Mouse (Mus musculus) telencephalon, adult 2 months (tissue): ENCODE measurements around the gene Nck2.

Experiments
- DNase-seq: peaks from one replicate; pipeline ENCODE4 v3.0.0-alpha.2; 2011; ENCODE audit warnings: low read depth, low spot score

Gene Nck2

DNA sequence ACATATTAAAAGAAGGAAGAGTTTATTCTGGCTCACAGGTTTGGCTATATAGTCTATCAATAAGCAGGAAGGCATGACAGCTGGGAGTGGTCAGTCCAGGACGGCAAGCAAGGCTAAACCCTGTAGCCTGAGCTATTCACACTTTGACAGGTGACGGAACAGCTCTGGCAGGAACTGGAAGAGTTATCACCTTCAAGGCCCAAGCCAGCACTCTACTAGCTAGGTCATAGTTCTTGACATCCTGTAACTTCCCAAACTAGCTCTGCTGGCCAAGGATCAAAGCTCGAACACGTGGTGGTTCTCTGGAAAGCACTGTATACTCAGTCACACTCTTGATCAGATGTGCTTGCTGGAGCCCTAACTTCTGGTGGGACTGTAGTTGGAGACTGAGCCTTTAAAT, 10.5 kb upstream of the Nck2 start:
- DNase-seq = no peak

DNA sequence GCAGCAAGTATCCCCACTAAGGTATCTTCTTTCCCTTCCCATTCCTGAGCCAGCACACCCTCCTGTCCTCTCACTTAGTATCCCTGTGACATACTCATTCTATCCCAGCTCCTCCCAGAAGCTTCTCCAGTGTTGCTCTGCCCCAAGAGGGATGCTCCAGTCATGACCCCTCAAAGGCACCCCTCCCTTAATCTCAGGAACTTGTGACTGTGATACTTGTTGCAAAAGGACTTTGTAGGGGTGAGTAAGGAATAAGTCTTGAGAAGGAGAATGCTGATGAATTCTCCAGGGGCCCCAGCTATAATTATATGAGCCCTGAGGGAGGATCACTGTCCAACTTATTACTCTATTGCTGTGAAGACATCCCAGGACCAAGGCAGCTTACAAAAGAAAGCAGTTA, 7.8 kb upstream of the Nck2 start:
- no peak for DNase-seq

DNA sequence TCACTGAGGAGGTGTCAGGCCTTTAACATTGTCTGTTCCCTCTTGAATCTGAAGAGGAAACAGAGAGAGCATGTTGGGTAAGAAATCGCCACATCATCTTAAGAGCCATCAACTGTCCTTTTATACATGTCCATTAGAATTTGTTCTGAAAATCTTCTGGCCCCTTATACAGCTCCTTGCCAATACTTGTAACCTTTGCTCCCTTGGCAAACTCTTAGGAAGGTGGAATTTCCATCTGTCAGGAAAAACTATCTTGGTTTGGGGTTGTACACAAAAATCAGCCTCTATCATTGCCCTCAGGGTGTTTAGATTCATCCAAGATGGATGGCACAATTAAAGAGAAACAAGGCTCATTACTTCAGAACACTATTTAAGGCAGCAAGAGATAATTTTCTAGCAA, 5.1 kb upstream of the Nck2 start:
- no peak for DNase-seq

DNA sequence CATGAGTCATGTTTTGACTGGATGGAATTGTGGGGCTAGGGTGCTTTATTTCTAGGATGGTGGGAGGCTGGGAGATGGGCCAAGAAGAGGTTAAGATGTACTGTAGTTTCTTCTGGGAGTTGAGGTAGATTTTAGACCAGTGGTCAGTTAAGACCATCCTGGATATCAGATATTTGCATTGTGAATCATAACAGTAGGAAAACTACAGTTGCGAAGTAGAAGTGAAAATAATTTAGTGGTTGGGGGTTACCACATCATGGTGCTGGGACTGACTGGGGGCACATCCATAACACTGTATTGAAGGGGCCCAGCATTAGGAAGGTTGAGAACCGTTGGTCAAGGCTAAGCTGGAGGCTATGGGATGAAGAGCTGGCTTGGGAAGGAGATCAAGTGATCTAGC, 1.8 kb upstream of the Nck2 start:
- no peak for DNase-seq

DNA sequence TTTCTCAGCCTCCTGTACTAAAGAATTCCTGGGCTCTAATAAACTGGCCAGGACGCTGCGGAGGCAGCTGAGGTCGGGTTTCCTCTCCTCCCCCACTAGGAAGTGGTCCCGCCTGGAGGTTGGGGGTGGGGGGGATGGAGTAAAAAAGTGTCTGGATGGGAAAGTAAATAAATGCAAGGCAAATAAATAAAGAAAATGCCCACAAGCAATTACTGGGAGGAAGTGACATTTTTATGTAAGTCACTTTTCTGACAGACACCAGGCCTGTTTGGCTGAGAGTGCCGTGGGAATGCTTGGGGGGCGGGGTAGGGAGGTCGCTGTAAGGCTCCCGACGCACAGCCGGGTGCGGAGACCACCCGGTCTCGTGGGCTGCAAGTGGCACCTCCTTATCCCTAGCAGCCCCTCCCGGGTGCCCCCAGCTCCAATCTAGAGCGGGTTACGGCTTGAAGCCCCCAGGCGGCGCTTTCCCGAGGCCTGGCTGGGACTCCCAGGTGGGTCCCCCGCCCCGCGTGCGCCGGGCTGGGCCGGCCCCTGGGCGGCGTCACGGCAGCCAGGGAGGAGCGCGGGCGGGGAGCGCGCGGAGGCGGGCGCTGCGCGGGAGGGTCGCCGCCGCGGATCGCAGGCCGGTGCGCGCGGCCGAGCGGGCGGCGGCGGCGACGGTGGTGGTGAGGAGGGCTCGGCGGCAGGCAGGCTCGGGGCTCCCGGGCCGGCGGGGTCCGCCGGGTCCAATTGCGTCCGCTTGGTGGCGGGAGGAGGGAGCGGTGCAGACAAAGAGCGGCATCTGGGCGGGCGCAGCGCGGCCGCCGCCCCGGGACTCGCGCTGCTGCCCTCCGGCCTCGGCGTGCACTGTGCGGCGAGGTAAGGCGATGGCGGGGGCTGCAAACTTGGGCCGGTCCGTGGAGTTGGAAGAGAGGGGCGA, 1.1 kb downstream of the Nck2 start:
- no peak for DNase-seq

DNA sequence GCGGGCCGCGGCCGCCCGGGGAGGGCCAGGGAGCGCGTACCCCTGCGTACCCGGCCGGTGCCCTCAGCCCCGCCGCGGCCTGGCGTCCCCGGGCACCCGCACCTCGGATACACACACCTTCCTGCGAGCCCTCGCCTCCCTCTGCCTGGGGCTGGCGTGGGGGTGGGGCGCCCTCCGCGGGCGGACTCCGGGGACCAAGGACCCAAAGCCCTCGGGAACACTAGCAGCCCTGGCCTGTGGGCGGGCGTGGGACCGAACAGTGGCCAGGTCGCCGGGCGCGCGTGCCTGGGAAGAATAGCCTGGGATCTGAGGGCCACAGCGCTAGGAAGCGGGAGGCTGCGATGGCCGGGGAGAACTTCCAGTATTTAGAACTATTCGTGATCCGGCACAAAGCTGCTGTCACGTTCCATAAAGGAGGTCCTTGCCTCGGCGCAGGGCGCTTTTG, 1.7 kb downstream of the Nck2 start:
- no peak for DNase-seq

DNA sequence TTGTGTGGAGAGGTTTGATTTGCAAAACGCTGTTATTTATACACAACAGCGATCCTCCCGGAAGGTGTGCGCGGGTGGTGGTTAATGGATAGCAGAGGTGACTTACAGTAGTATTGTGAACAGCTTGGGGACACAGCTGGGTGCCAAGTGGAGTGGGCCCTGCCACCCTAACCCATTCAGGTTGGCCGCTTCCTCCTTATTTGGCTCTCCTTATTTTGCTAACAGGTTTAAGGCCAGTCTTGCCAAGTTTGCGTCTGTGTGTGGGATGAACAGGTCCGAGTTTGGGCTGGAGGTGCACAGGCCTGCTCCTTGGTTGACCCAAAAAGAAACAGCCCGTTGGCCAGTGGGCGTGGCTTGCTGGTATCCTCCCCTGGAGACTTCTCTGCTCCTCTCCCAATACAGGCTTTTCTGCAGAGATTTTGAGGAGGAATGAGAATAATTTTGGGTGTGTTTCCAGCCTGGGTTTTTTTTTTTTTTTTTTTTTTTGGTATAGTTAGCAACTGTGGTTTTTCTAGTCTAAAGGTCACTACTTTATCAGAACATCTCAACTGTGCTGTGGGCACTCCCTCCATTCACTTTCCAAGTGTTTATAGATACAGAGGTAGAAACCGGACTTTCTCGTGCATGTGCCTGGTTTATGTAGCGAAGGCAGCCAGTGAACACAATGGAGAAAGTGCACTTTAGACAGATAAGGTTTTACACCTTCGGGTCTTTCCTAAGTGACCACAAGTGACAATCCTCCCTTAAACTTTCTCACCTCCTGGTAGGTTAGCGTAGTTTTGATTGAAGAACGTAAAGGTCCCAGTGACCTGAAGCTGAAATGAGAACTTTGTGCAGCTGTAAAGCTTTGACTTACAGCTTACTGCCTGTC, 2.6 kb downstream of the Nck2 start:
- DNase-seq = no peak

DNA sequence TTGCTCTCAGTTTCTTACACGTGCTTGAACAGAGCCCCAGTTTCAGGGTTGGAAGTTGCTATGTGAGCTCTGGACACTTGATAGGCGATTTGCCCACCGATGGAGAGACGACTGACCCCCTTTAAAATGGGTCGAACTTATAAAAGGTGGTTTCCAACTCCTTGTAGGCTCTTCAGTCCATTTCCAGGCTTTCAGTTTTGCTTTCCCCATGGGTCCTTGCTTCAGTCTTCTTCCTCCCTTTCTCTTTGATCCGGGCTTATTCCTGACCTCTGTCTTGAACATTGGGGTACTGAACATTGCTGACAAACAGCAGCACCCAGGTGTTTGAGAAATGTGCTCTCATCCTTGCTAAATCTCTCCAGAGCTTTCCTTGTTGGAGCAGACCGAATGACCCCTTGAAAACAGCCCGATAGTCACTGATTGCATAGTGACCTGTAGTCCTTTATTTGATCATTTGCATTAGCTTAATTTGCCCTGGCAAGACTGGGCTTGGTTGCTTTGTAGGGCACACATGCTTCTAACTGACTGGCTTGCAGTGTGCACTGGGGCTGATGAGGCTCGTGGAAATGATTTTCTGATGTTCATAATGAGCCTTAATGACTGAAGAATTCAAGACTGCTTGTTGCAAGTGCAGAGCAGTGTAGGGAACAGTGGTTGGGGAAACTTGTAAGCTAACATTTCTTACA, 3.4 kb downstream of the Nck2 start:
- DNase-seq = no peak

DNA sequence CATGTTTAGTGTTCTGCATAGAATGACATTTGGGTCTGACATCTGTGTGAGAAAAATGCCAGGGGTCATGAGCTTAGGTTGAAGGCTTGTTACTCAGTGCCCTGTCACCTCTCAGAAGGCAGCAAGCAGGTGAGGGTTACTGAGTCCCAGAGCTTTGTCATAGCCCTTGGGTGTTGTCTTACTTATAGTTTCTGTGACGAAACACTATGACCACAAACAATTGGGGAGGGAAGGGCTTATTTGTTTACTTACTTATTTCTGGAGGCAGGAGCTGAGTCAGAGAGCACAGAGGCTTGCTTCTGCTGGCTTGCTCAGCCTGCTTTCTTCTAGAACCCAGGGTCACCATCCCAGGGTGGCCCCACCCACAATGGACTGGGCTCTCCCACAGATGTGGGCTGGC, 6.4 kb downstream of the Nck2 start:
- no peak for DNase-seq

DNA sequence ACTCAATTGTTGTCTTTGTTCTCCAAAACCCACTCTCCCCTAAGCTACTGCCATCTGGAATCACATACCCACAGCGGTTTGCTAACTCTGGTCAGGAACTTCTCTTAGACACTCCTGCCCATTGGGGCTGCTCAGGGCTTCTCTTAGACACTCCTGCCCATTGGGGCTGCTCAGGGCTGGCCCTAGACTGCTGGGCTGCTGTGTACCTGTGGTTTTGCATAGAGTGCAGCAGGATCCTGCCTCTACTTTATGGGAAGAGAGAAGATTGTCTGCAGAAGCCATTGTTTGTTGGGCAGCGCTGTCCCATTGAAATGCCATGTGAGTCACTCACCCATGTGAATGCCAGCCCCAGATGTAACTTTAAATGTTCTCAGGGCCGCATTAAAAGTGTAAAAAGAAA, 9.3 kb downstream of the Nck2 start:
- DNase-seq = no peak

DNA sequence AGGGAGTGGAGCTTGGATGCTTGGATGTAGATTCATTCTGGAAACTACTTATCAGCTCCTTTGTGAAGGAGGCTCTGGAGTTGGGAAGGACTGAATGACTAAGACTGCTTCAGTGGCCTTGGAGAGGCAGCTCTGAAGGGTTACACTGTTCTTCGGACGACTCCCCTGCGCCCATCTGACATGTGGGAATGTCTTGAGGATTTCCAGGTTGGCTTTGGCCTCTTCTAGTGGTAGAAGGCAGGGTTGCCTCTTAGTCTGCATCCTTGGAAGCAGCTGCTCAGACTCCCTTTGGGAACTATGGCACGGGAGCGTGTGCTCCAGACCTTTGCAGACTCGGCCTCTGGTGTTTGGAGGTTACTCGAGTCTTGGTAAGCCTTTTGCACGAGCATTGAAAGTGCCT, 10.4 kb downstream of the Nck2 start:
- DNase-seq = no peak

DNA sequence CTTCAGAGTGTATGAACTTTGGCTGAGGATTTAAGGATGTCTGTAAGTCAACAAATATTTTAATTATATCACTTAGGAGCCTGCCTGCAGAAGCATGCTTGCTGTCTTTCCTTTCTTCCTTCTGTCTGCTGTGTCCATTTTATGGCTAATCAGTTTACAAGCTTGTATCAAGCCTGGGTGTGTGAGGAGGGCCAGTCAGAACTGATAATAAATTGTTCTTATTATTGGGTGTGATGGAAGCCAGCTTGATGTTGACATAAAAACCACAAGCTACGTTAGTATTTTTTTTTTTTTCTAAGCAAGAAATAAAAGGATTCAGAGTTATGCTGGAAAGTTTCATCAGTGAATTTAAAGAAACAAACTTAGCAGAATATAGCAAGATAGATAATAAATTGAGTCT, 10.8 kb downstream of the Nck2 start:
- DNase-seq = no peak

DNA sequence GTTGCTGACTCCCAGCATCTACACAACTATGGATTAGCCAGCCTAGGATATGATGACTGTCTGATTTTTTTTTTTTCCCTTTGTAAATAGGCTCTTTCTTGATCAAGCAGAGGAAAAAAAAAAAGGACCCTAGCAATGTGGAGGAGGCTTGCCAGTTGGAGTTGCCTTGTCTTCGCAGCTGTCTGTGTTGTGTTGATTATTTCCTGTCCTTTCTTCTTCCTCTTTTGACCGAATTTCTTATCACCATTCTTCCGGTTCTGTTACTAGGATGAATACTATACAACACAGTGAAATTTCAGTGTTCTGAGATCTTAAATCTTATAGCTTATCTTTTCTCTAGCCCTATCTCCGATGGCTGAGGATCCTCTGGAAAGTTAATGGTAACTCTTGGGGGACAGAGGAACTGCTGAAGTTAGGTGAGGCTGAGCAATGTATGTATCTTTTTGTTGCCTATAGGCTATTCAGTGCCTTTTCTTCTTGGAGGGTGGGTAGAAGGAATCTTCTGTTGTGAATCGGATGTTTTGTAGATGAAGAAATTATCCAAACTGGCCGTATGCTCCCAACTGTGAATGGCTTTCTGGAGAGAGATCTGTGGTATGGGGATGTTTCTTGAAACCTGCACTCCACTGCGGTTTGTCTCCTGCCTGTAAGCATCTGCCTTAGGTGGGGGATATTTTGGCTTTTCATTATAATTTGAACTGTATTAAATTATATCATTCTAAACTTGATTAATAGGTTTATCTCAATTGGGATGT, 12.8 kb downstream of the Nck2 start:
- no peak for DNase-seq

DNA sequence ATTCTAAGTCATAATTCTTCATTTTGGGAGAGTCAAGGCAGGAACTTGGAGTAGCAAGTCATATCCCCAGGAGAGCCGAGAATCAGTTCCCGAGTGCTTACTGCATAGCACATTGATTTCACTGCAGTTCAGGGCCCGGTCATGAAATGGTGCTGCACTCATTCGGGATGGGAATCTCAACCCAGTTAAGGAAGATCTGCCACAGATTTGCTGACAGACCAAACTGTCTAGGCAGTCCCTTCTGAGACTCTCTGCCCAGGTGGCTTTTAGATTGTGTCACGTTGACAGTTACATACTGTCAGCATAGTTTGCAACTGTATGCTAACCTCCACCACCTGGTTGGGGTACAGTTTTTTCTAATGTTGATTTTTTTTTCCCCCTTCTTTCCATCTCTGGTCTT, 16.1 kb downstream of the Nck2 start:
- no peak for DNase-seq

DNA sequence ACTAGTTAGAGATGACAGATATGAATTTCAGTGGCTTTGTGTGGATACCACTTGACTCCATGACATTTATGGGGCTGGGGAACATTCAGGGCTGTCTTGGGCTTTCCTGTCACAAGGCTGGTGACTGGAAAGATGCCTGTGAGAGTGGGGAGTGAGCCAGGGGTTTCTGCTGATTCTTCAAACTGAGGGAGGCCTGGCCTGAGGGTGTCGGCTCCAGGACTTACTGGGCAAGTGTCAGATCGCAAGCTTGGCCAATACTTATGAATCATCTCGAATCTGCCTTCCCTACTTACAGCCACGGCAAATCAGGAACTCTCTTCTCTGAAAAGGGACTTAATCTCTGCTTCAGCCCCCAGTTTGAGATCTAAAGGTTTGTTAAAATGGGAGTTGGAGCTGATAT, 18.3 kb downstream of the Nck2 start:
- DNase-seq = no peak

DNA sequence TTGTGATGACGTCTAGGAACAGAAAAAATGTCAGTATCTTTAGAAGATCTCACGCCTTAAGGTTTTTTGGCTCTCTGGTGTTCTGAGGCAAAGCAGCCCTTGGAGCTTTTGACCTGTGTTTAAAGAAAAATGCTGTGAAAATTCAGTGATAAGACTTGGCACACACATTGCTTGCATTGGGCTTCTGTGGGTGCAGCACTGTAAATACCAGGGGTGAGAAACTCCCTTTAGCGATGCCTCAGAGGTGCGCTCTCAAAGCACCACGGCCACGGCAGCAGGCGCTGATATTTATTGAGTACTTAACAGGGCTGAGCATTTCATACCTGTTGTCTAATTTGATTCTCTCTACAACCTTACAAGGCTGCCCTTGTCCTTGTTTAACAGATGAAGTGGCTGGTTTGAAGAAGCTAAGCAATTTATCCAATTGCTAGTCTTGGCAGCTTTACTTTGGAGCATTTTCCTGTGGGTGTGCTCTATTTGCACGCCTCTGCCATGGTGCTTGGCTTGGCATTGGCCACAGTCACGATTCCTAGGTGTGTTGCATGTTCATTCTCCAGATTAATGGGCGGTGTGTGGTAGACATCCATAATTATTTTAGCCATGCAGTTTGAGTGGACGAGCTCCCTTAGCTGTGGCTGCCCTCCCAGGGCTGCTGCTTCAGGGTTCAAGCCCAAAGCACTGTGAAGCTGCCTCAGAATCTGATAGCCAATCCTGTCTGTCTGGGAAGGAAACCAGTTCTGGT, 19.7 kb downstream of the Nck2 start:
- DNase-seq = peak; percentile 60

DNA sequence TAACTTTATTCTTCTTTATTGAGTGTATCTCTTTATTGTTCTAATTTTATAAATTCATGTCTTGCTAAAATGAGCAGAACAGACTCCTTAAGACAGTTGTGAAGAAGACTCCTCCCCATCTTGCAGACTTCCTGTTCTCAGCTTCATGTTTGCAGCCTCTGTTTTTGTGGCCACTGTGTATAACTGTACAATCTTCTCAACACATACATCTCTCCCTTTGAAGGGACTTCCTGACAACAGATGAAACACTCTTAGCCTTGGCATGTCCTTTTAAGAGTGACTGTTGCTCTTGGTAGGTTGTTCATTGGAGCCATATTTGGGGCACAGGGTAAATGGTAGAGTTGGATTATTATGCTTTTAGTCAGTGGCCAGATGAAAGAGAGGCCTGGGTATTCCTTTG, 20.6 kb downstream of the Nck2 start:
- no peak for DNase-seq

DNA sequence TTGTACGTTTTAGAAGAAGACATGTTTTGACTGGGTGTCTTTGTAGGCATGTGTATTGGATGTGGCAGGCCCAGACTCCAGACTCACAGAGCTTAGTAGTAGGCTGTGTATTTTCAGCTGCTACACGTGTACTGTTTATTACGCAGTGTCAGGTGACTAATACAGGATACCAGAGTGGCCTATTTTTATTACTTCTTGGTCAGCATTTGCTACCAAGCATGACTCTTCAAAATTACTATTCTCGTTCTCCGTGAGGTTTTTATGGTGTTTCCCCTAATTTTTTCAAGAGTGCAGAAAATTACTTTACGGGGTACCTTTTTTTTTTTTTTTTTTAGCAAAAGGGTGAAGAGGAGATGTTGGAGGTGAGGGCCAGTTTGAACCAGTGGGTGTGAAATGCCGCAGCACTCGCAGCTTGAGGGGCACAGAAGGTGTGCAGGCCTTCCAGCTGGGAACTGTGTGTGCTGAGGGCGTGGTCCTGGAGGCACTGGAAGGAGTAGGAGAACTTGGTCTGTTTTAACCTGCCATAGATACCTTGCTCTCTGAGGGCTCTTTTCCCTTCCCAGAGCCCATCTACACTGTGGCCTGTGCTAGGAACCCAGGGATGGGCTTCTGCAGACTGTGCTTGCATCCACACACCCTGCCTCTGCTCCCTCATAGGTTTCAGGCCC, 21.7 kb downstream of the Nck2 start:
- DNase-seq = no peak

DNA sequence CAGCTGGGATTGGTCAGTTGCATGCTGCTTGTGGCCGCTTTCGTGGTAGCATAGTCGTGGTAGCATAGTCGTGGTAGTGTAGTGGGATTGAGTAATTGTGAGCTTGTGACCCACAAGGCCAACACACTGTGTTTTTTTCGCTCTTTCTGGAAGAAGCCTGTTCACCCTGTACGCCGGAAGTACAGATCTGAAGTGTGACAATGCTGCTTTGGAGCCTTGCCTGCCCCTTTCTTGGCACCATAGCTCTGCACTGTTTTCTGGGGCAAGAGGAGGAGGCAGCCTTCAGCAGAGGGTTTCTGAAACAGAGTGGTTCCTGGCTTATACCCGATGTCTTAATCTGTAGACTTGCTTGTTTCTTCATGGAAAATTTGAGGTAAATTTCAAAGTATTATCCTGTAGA, 23.3 kb downstream of the Nck2 start:
- no peak for DNase-seq

DNA sequence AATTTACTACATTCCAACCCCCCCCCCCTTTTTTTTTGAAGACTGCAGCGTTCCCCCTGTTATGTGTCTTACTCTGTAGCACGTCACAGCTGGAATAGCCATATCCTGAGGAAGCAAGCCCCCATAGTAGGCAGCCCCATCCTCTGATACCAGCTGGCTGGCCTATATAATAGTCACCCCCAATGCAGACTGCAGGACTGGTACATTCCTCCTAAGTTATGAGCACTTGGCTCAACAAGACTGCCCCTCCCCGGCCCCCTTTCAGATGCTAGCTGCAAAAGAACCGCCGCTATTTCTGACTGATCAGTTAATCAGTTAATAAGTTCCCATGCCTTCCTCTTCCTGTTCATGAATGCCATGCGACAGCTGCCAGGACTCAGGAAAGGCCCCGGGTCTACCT, 23.8 kb downstream of the Nck2 start:
- DNase-seq = no peak
